Mouse (Mus musculus) midbrain, embryonic 14.5 days (tissue): ENCODE results near the gene Nkpd1. TPM values are rescaled to one million over a fixed set of nuclear protein-coding genes. Genes with fewer than 3 reads are reported as not detected.

Experiments
- ATAC-seq: fragments of 200-750 bp; cut with Nextera tagmentation; 2 replicates; pipeline ENCODE4 v1.8.0; 2017; ENCODE audit warnings: moderate number of reproducible peaks, moderate library complexity; ENCODE audit not compliant: low FRiP score, low TSS enrichment
- DNase-seq: peaks from one replicate; pipeline ENCODE4 v3.0.0-alpha.2; 2015
- H3K27ac ChIP-seq: fragments of 300-500 bp; sonication (generic); replicated peaks from 2 replicates; pipeline ENCODE4 v1.5.1; 2014; ENCODE audit warnings: mild to moderate bottlenecking, low read depth, low read length, moderate library complexity
- H3K27me3 ChIP-seq: fragments of 300-500 bp; sonication (generic); 2 replicates; pipeline ENCODE4 v1.6.1; 2014; ENCODE audit warnings: low read length, control low read depth, mixed read lengths; ENCODE audit not compliant: control insufficient read depth, insufficient read depth
- H3K36me3 ChIP-seq: fragments of 300-500 bp; sonication (generic); 2 replicates; pipeline ENCODE4 v1.6.1; 2014; ENCODE audit warnings: low read length, control low read depth; ENCODE audit not compliant: control insufficient read depth, insufficient read depth
- H3K4me1 ChIP-seq: fragments of 300-500 bp; sonication (generic); 2 replicates; pipeline ENCODE4 v1.6.1; 2014; ENCODE audit warnings: mild to moderate bottlenecking, antibody characterized with exemption, low read length, control low read depth; ENCODE audit not compliant: control insufficient read depth, insufficient read depth
- H3K4me2 ChIP-seq: fragments of 300-500 bp; sonication (generic); 2 replicates; pipeline ENCODE4 v1.6.1; 2014; ENCODE audit warnings: mild to moderate bottlenecking, low read length, moderate library complexity
- H3K4me3 ChIP-seq: fragments of 300-500 bp; sonication (generic); replicated peaks from 2 replicates; pipeline ENCODE4 v1.5.1; 2014; ENCODE audit warnings: low read depth, low read length
- H3K9ac ChIP-seq: fragments of 300-500 bp; sonication (generic); replicated peaks from 2 replicates; pipeline ENCODE4 v1.6.1; 2014; ENCODE audit warnings: mild to moderate bottlenecking, low read length, moderate library complexity
- H3K9me3 ChIP-seq: fragments of 300-500 bp; sonication (generic); 2 replicates; pipeline ENCODE4 v1.6.1; 2016; ENCODE audit warnings: low read length, control low read depth, mixed read lengths; ENCODE audit not compliant: control insufficient read depth
- WGBS: fragments of 180-500 bp; shearing (Covaris S2); extraction: QIAGEN DNeasy Blood & Tissue Kit; methylation state at CpG from one replicate; pipeline ENCODE4 v1.1.7; 2014; 5-methylcytosine and 5-hydroxymethylcytosine counted together
- polyA plus RNA-seq: library from polyadenylated mRNA; unstranded; fragments of >200 nt; fragmentation: Nextera tagmentation; extraction: Ambion mirVana; gene quantifications from 2 replicates; pipeline ENCODE4 v1.2.1, GENCODE M21; 2014

The Nkpd1 gene
- polyA plus RNA-seq, 1 experiment from 2014 or later = 0.74 TPM

DNA sequence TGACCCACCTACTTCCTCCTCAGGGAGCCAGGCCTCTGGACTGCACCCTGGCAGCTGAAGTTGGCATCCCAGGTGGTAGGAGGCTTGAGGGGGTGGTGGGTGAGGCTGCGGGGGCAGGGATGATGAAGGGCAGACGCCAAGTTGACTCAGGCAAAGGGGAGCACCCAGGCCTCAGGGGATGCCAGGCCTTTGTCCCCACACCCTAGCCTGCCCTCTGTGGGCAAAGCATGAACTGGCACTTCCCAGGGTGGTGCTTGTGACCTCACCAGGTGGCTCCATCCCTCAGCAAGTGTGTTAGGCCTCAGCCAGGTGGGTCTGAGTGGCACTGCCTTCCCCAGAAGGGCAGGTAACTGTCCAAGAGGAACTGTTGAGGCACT is 7.5 kb downstream of the Nkpd1 start:
- DNase-seq = no peak
- Histone ChIP-seq H3K4me1 (peaks cover 14% of the 10 kb centered on the region), H3K4me2 (no peak overlapping the region), H3K27ac (no peak overlapping the region), H3K9ac (no peak overlapping the region), H3K9me3 (no peaks in the 10 kb centered on the region), H3K4me3 (no peak overlapping the region), H3K36me3 (peaks cover 11% of the 10 kb centered on the region), H3K27me3 (peaks cover 56% of the 10 kb centered on the region)
- WGBS = 64% methylated on average over 2 of the region's 2 CpGs
- ATAC-seq = no peak

DNA sequence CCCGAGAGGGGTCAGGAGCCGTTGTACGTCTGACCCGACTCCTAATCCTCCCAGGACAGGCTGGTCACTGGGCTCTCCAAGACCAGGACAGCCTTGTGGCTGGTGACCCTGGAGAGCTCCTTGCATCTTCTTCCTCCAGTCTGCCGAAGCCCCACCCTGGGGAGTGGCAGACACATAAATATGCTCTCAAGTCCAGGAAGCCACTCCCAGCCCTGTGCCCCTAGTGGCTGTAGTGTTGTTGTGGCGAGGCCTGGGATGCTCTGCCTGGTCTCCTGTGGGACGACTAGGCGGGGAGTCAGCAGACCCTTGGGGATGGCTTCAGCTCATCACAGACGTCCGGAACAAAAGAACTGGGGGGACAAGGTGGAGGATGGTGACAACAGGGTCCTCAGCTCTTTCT is 13.4 kb downstream of the Nkpd1 start:
- Histone ChIP-seq H3K36me3 (peaks cover 64% of the 10 kb centered on the region), H3K4me1 (no peaks in the 10 kb centered on the region), H3K27ac (no peak overlapping the region), H3K9ac (no peak overlapping the region), H3K9me3 (no peaks in the 10 kb centered on the region), H3K4me2 (no peak overlapping the region), H3K27me3 (no peaks in the 10 kb centered on the region), H3K4me3 (no peak overlapping the region)
- 76% methylated on average over 10 of the region's 10 CpGs for WGBS
- no peak for DNase-seq
- no peak for ATAC-seq

DNA sequence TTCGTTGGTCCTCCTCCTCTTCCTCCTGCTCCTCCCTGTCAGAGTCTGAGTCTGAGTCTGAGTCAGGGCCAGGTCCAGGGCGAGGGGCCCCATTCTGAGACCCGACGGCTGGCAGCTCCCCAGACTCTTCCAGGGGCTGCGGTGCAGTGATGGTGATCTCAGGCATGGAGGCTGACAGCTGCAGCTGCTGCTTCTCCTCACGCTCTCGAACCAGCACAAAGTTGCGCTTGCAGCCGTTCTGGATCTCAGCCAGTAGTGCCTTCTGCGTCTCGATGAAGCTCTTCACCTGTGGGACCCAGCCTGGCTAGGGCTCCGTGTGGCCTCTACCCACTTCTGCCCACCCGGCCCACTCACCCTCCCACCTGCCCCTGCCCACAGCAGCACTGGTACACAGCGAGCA is 14.6 kb downstream of the Nkpd1 start:
- H3K9ac ChIP-seq = no peak overlapping the region
- no peak overlapping the region for H3K27ac ChIP-seq
- ATAC-seq (no peak; the same call in 1 of the 2 replicates), DNase-seq (no peak)
- 90% methylated on average over 14 of the region's 14 CpGs for WGBS
- no peak overlapping the region for H3K4me2 ChIP-seq
- no peaks in the 10 kb centered on the region for H3K4me1 ChIP-seq
- peaks cover 64% of the 10 kb centered on the region for H3K36me3 ChIP-seq
- H3K4me3 ChIP-seq = no peak overlapping the region
- no peaks in the 10 kb centered on the region for H3K9me3 ChIP-seq
- no peaks in the 10 kb centered on the region for H3K27me3 ChIP-seq

DNA sequence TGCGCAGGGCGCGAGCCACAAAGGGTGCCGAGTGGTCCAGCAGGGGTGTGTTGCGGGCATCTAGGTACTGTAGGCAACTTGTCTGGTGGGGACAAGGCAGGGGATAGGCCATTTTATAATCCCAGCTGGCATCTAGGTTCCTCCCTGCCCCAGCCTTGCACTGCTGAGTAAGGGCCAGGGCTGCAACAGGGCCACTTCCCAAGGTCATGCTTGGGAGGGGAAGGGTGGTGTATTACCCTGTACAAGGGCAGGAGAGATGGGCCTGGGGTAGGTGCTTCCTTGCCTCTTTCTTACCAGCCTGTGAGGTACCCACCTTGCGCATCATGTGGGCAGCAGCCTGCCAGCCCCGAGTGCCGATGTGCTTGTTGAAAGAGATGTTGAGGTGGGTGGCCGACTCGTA is 17.0 kb downstream of the Nkpd1 start:
- 97% methylated on average over 10 of the region's 10 CpGs for WGBS
- H3K27ac ChIP-seq = no peak overlapping the region
- no peaks in the 10 kb centered on the region for H3K9me3 ChIP-seq
- H3K4me3 ChIP-seq = no peak overlapping the region
- ATAC-seq = no peak
- no peak for DNase-seq
- H3K4me1 ChIP-seq = no peaks in the 10 kb centered on the region
- no peak overlapping the region for H3K9ac ChIP-seq
- peaks cover 57% of the 10 kb centered on the region for H3K36me3 ChIP-seq
- no peak overlapping the region for H3K4me2 ChIP-seq
- H3K27me3 ChIP-seq = no peaks in the 10 kb centered on the region

DNA sequence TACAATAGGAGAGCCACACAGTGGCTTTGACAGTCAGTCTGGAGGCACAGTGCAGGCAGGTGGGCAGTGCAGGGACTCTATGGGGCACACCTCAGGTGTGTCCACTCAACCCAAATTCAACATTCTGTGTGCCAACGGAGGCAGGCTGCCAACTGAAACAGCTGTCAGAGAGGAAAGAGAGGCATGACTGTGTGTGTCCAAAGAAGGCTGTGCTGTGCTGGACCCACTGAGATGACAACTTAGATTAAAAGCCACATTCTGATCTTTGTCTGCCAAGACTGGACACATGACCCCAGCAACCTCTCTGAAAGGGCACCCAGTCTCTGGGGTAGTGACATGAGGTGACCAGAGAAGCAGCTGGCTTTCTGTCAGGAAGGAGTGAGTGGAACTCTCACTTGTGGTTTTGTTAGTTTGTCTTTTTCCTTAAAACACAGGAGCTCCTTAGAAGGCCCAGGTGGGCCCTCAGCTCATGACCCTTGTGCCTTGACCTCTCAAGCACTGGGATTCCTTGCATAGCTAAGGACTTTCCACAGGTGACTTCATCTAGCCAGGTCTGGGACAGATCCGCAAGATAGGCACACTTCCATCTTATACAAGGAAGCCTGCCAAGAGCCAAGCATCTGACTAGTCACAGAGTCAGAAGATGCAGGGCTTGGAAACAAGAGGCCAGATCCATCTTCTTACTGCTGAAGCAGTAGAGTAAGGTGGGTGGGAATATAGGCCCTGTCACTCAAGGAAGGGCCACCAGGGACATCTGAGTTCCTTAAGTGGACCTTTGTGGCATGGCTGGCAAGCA is 23.3 kb downstream of the Nkpd1 start:
- ATAC-seq (no peak), DNase-seq (no peak)
- WGBS = 98% methylated on average over 2 of the region's 2 CpGs
- Histone ChIP-seq H3K4me1 (peaks cover 11% of the 10 kb centered on the region; the same call in 1 of the 2 replicates), H3K4me2 (no peak overlapping the region), H3K4me3 (no peak overlapping the region), H3K27ac (no peak overlapping the region), H3K36me3 (no peaks in the 10 kb centered on the region), H3K9me3 (no peaks in the 10 kb centered on the region), H3K27me3 (no peaks in the 10 kb centered on the region), H3K9ac (no peak overlapping the region)

DNA sequence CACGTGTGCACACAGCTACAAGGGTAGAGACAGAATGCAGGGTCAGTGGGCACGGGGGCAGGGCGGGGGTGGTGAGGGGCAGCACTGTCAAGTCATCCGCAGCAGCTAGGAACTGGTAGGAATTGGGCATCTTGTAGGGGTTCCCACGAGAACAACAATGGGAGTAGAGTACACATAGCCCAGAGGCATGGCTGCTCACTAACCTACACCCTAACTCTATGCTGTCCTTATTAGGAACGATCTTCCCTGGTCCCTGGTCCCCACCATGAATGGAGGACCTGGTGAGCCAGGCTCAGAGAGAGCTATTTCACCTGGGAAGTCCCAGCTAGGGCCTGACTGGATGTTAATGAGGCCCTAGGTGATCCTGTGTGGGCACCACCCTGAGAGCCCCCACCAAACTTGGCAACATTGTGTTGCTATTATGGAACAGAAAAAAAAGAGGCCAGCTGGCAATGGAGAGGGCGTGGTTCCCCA is 24.1 kb downstream of the Nkpd1 start:
- Histone ChIP-seq H3K4me3 (no peak overlapping the region), H3K36me3 (no peaks in the 10 kb centered on the region), H3K4me1 (peaks cover 11% of the 10 kb centered on the region; the same call in 1 of the 2 replicates), H3K9me3 (no peaks in the 10 kb centered on the region), H3K27me3 (no peaks in the 10 kb centered on the region), H3K9ac (no peak overlapping the region), H3K27ac (0 out of 2 replicates have a peak overlapping the region, but pooled peaks have one; percentile 0), H3K4me2 (no peak overlapping the region)
- WGBS = 75% methylated on average over 7 of the region's 7 CpGs
- DNase-seq = no peak
- 0 out of 2 replicates have a peak, but pooled peaks have one; percentile 24 for ATAC-seq

DNA sequence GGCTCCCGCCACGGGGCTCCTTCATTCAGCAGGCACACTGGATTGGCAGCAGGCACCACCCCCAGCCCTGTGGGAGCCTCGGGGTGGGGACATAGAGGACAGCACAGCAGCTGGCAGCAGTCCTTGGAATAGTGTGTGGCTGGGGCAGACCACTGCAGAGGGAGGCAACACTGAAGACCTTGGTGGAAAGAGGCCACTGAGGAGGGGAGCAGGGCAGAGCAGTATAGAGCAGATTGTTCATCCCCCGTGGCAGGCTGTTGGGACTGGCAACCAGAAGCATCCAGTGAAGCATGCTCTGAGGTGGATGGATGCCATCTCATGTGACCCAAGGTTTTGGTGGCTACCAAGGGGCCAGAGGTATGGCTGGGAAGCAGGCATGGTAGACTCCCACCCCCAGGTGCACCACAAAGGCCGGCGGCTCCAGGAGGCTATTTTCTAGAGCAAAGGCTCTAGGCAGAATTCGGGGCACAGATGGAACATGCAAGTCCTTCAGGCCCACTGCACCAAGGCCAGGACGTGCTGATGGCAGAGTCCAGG is 24.6 kb downstream of the Nkpd1 start:
- peak; percentile 64 for DNase-seq
- 53% methylated on average over 8 of the region's 8 CpGs for WGBS
- Histone ChIP-seq H3K36me3 (no peaks in the 10 kb centered on the region), H3K4me3 (no peak overlapping the region), H3K4me1 (peaks cover 11% of the 10 kb centered on the region; the same call in 1 of the 2 replicates), H3K27me3 (no peaks in the 10 kb centered on the region), H3K9me3 (no peaks in the 10 kb centered on the region), H3K9ac (no peak overlapping the region), H3K27ac (peak overlapping the region; percentile 38; the same call in 1 of the 2 replicates), H3K4me2 (no peak overlapping the region)
- ATAC-seq = peak; percentile 83

DNA sequence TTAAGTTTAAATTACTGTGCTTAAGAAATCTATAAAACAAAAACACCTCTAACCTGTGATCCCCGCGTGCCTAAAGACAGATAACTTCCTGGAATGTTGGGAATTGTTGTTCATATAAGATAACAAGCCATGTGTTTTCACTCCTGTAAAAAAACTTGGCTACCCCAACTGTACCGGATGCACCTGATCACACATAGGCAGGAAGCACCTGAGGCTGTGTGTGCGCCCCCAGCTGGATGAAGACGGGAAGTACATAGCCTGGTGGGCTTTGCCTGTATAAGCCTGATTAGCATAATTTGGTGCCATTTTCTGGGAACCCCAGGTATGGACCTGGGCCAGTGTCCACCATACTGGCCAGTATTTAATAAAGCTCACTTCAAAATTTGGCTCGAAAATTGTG is 25.9 kb downstream of the Nkpd1 start:
- no peaks in the 10 kb centered on the region for H3K9me3 ChIP-seq
- no peaks in the 10 kb centered on the region for H3K36me3 ChIP-seq
- DNase-seq = no peak
- no peak overlapping the region for H3K27ac ChIP-seq
- no peak overlapping the region for H3K4me2 ChIP-seq
- no peak for ATAC-seq
- H3K27me3 ChIP-seq = no peaks in the 10 kb centered on the region
- WGBS = 63% methylated on average over 6 of the region's 6 CpGs
- H3K4me3 ChIP-seq = no peak overlapping the region
- peaks cover 11% of the 10 kb centered on the region; the same call in 1 of the 2 replicates for H3K4me1 ChIP-seq
- no peak overlapping the region for H3K9ac ChIP-seq

DNA sequence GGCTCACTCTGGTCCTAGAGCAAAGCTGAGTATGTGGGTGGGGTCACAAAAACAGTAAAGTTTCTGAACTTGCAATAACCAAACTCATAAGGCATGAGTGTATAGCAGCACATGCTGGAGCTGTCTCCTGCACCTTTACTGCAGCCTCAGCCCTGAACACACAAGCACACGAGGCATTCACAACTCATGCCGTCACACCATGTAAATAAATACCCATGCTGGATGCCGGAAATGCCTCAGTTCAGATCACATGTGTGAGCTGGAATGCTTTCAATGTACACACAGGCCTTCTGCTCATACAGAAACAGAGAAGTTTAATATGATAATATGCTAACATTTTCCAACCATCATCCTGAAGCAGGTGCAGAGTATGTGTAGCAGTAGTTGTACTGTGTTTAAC is 28.4 kb downstream of the Nkpd1 start:
- peaks cover 11% of the 10 kb centered on the region; the same call in 1 of the 2 replicates for H3K4me1 ChIP-seq
- H3K36me3 ChIP-seq = no peaks in the 10 kb centered on the region
- H3K4me3 ChIP-seq = no peak overlapping the region
- no peaks in the 10 kb centered on the region for H3K27me3 ChIP-seq
- H3K27ac ChIP-seq = no peak overlapping the region
- no peak for ATAC-seq
- no peaks in the 10 kb centered on the region for H3K9me3 ChIP-seq
- WGBS = 84% methylated on average over 3 of the region's 3 CpGs
- DNase-seq = no peak
- no peak overlapping the region for H3K4me2 ChIP-seq
- H3K9ac ChIP-seq = no peak overlapping the region
